Mouse (Mus musculus): ENCODE measurements around the gene Rhog. TPM values are rescaled to one million over a fixed set of nuclear protein-coding genes. Genes with fewer than 3 reads are reported as not detected.

Gene Rhog
- polyA plus RNA-seq, 1 experiment, result 165 TPM

DNA sequence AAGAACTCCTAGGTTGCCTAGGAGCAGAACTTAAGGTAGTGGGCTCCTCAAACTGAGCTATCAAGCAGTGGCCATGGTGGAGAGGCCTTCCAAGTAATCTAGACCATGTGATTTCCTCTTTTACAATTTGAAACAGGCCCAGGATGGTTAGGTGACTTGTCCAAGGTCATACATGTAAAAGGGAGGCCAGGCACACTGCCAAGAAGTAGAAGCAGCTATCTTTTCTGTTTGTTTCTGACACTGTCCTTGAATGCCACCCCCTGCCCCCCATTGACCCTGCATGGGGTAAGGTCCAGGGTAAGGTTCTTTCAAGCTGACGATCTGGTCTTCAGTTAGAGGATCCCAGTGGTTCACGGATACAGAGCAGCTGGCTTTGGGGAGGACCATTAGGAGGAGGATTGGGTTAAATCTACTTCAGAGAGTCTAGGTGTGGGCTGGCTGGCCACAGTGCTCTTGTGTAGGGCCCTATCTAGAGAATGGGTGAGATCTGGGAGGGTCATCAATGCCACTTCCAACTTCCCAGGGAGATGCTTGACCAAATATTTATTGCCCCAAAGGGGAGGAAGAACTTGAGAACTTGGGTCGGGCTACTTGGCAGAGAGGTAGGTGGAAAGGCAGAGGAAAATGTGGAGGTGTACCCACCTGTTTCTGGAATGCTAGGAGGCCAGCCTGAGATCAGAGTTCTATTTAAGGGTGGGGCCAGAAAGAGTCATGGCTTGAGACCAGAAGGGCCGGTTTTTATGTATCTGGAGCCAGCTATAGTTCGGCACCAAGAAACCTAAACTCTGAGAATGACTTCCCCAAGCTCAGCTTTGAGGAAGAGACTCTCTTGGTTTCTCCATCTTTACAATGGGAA, 31.7 kb downstream of the Rhog start:
- no peak overlapping the region for H3K27ac ChIP-seq (ENCODE audit: insufficient read depth, low read length)
- H3K4me3 ChIP-seq (ENCODE audit: extremely low read depth, insufficient read depth, insufficient read length), result no peak overlapping the region
- H3K27me3 ChIP-seq (ENCODE audit: control insufficient read depth, insufficient read depth, low read length), result no peaks in the 10 kb centered on the region
- WGBS, result 86% methylated on average over 5 of the region's 5 CpGs
- no peak for TF ChIP-seq CTCF (IDR thresholded peaks at IDR 0.05; ENCODE audit: extremely low read depth, insufficient read depth, insufficient read length, insufficient replicate concordance)
- no peak for TF ChIP-seq POLR2A (IDR thresholded peaks at IDR 0.05; ENCODE audit: low read depth, low read length)
- DNase-seq (ENCODE audit: low read depth in 1 of 2, low spot score in 2 of 2), result no peak
- H3K36me3 ChIP-seq (ENCODE audit: control insufficient read depth, insufficient read depth, low read length), result 0 out of 2 replicates have a peak, but pooled peaks cover 2% of the 10 kb centered on the region
- H3K4me1 ChIP-seq (ENCODE audit: control insufficient read depth, insufficient read depth, insufficient read length), result no peaks in the 10 kb centered on the region

DNA sequence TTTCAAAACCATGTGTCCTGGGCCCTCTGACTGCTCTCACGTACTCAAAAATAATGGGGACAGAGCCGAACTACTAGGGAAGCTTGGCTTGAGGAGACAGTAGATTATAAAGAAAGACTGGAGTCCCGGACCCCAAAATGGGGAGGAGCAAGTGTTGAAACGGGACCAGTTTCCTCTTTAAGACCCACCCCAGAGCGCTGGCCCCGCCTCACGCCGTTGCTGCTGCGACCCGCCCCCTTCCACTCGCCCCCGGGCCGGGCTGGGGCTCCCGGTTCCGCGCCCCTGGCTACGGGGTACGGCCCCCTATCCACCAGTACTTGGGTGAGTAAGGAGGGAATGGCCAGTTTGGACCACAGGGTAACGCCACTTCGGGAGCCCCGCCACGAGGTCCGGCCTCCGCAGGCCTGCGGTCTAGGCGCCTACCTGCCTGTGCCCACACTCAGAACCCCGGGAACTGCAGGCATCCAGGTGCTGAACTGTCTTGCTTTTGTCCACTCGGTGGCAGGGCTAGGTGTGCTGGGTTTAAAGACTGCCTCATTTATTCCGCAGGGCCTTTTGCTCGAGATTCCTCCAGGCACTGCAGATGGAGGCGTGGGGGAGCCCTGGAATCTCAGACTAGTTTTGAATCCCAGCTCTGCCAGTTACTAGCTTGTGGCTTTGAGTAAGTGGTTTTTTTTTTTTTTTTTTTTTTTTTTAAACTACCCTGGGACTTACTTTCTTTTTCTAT, 32.9 kb downstream of the Rhog start:
- H3K4me3 ChIP-seq (ENCODE audit: extremely low read depth, insufficient read depth, insufficient read length), result peak overlapping the region; percentile 78
- DNase-seq (ENCODE audit: low read depth in 1 of 2, low spot score in 2 of 2), result peak in 1 of 2 experiments; percentile 63
- H3K4me1 ChIP-seq (ENCODE audit: control insufficient read depth, insufficient read depth, insufficient read length), result no peaks in the 10 kb centered on the region
- TF ChIP-seq CTCF (IDR thresholded peaks at IDR 0.05; ENCODE audit: extremely low read depth, insufficient read depth, insufficient read length, insufficient replicate concordance) (no peak), POLR2A (IDR thresholded peaks at IDR 0.05; ENCODE audit: low read depth, low read length) (no peak)
- no peaks in the 10 kb centered on the region for H3K27me3 ChIP-seq (ENCODE audit: control insufficient read depth, insufficient read depth, low read length)
- no peaks in the 10 kb centered on the region for H3K36me3 ChIP-seq (ENCODE audit: control insufficient read depth, insufficient read depth, low read length)
- H3K27ac ChIP-seq (ENCODE audit: insufficient read depth, low read length), result peak overlapping the region; percentile 21; the same call in 1 of the 2 replicates
- 3% methylated on average over 31 of the region's 31 CpGs for WGBS

DNA sequence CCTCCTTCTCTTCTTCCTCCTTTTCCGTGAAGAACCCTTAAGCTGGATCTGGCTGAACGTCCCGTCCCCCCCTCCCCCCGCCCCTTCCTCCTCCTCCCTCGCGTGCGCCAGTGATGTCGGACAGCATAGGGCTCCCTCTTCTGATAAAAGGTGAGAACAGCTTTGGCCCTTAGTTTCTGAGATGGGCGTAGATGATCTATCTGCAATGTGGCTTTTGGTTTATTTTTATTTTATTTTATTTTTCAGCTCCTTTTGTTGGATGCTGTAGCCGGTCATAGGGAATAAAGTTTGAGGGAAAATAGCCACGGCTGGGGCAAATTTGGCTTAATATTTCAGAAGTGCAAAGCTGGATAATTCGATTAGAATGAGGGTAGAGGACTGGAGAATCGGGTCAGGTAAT, 33.5 kb downstream of the Rhog start:
- no peak for TF ChIP-seq POLR2A (IDR thresholded peaks at IDR 0.05; ENCODE audit: low read depth, low read length)
- TF ChIP-seq CTCF (IDR thresholded peaks at IDR 0.05; ENCODE audit: extremely low read depth, insufficient read depth, insufficient read length, insufficient replicate concordance), result peak; percentile 20; the same call in 1 of the 2 replicates
- no peaks in the 10 kb centered on the region for H3K36me3 ChIP-seq (ENCODE audit: control insufficient read depth, insufficient read depth, low read length)
- WGBS, result under 1% methylated on average over 9 of the region's 13 CpGs
- H3K27me3 ChIP-seq (ENCODE audit: control insufficient read depth, insufficient read depth, low read length), result no peaks in the 10 kb centered on the region
- peak; percentile 41 to 47 for DNase-seq (ENCODE audit: low read depth in 1 of 2, low spot score in 2 of 2)
- H3K4me1 ChIP-seq (ENCODE audit: control insufficient read depth, insufficient read depth, insufficient read length), result no peaks in the 10 kb centered on the region
- H3K4me3 ChIP-seq (ENCODE audit: extremely low read depth, insufficient read depth, insufficient read length), result peak overlapping the region; percentile 78
- H3K27ac ChIP-seq (ENCODE audit: insufficient read depth, low read length), result 0 out of 2 replicates have a peak overlapping the region, but pooled peaks have one; percentile 21

DNA sequence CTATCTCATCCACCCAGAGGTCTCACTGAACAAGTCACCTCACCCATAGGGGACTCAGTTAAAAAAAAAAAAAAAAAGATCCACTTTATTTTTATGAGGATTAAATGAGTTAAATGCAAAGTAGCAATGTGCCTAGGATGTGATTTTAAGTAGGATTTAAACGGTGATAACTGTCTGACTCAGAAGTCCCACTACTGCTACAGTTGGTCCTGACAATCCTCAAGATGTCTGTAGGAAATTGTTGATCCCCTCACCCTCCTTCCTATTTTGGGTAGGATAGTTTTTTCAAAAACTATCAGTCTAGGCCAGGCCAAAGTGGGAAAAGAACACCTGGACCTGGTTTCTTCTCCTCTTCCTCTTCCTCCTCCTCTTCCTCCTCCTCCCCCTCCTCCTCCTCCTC, 34.0 kb downstream of the Rhog start:
- WGBS, result 39% methylated on average over 1 of the region's 1 CpGs
- TF ChIP-seq CTCF (IDR thresholded peaks at IDR 0.05; ENCODE audit: extremely low read depth, insufficient read depth, insufficient read length, insufficient replicate concordance) (no peak), POLR2A (IDR thresholded peaks at IDR 0.05; ENCODE audit: low read depth, low read length) (no peak)

DNA sequence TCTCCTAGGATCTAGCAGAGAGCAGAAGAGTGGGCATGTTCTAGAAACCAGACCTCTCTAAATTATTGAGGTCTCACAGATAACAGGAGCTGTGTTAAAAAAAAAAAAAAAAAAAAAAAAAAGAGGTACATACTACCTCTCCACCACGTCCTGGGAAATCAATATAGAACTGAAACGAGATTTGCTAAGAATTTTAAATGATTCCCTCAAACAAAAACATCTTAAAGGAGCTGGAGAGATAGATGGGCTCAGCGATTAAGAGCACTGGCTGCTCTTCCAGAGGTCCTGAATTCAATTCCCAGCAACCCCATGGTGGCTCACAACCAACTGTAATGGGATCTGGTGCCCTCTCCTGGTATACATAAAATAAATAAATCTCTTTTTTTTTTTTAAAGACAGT, 44.8 kb downstream of the Rhog start:
- H3K27me3 ChIP-seq (ENCODE audit: control insufficient read depth, insufficient read depth, low read length), result no peaks in the 10 kb centered on the region

More for the DNA sequence above, 34.0 kb downstream of the Rhog start:
- Histone ChIP-seq H3K4me1 (ENCODE audit: control insufficient read depth, insufficient read depth, insufficient read length) (no peaks in the 10 kb centered on the region), H3K4me3 (ENCODE audit: extremely low read depth, insufficient read depth, insufficient read length) (no peak overlapping the region), H3K27ac (ENCODE audit: insufficient read depth, low read length) (no peak overlapping the region), H3K27me3 (ENCODE audit: control insufficient read depth, insufficient read depth, low read length) (no peaks in the 10 kb centered on the region), H3K36me3 (ENCODE audit: control insufficient read depth, insufficient read depth, low read length) (no peaks in the 10 kb centered on the region)
- no peak for DNase-seq (ENCODE audit: low read depth in 1 of 2, low spot score in 2 of 2)

DNA sequence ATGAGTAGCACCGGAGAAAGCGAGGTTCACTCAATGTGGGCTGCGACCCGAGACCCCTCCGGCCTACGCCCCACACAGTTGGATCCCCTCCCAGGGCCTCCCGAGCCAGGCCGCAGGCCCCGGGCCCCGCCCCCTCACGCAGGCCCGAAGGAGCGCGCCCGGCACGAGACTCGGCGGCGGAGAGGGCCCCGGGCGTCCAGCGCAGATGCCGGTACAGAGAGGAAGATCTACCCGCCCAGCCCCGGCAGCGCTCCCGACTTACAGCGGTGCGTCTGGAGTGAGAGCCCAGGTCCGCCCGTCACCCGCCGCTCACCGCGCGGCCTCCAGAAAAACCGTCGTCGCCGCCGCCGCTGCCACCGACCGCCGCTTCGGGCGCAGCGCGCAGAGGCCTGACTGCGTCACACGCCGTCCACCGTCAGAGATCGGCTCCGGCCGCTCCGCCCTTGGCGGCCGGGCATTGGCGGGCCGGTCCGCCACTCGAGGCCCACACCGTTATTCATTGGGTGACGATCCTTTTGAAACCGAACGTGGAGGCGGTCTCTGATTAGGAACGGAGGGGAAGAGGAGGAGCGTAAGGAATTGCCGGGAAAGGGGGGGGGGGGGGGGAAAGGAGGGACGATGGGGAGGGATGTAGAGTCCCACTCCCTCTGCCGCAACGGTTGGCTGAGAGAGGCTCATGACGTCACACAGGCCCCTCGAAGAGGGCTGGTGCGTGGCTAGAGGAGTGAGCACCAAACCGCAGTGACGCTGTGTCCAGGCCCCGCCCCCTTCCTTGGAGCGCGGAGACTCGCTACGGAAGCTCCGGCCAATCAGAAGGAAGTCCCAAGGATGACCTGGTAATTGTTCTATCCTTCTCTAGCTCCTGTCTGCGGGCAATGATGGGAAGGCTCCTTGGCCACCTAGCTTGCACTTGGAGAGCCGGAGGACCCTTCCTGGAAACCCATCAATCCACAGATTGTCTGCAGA, 45.8 kb downstream of the Rhog start, which contains the start of the genes Nup98 and Pgap2:
Nup98 (minus strand) TSS at position 421 of the 966 bp plus-strand sequence.
Pgap2 (plus strand) TSS at position 453 of the 966 bp plus-strand sequence.
- peak; percentile 49 for TF ChIP-seq POLR2A (IDR thresholded peaks at IDR 0.05; ENCODE audit: low read depth, low read length)
- TF ChIP-seq CTCF (IDR thresholded peaks at IDR 0.05; ENCODE audit: extremely low read depth, insufficient read depth, insufficient read length, insufficient replicate concordance), result no peak
- peak; percentile 95 to 96 for DNase-seq (ENCODE audit: low read depth in 1 of 2, low spot score in 2 of 2)
- no peaks in the 10 kb centered on the region for H3K36me3 ChIP-seq (ENCODE audit: control insufficient read depth, insufficient read depth, low read length)
- H3K27ac ChIP-seq (ENCODE audit: insufficient read depth, low read length), result peak within 1 kb of the TSS; percentile 96
- H3K4me1 ChIP-seq (ENCODE audit: control insufficient read depth, insufficient read depth, insufficient read length), result peaks cover 4% of the 10 kb centered on the region; the same call in 1 of the 2 replicates
- H3K4me3 ChIP-seq (ENCODE audit: extremely low read depth, insufficient read depth, insufficient read length), result peak within 1 kb of the TSS; percentile 91
- WGBS, result under 1% methylated on average over 86 of the region's 87 CpGs
- no peaks in the 10 kb centered on the region for H3K27me3 ChIP-seq (ENCODE audit: control insufficient read depth, insufficient read depth, low read length)

More for the DNA sequence above, 44.8 kb downstream of the Rhog start:
- WGBS, result 63% methylated on average over 3 of the region's 3 CpGs
- Histone ChIP-seq H3K4me3 (ENCODE audit: extremely low read depth, insufficient read depth, insufficient read length) (peak overlapping the region; percentile 87), H3K4me1 (ENCODE audit: control insufficient read depth, insufficient read depth, insufficient read length) (peaks cover 4% of the 10 kb centered on the region; the same call in 1 of the 2 replicates), H3K27ac (ENCODE audit: insufficient read depth, low read length) (peak overlapping the region; percentile 89; the same call in 1 of the 2 replicates), H3K36me3 (ENCODE audit: control insufficient read depth, insufficient read depth, low read length) (no peaks in the 10 kb centered on the region)
- TF ChIP-seq CTCF (IDR thresholded peaks at IDR 0.05; ENCODE audit: extremely low read depth, insufficient read depth, insufficient read length, insufficient replicate concordance) (no peak), POLR2A (IDR thresholded peaks at IDR 0.05; ENCODE audit: low read depth, low read length) (no peak)
- DNase-seq (ENCODE audit: low read depth in 1 of 2, low spot score in 2 of 2), result no peak
